Mouse (Mus musculus): Measurements from ENCODE around the gene Ptgis. TPM values are rescaled to one million over a fixed set of nuclear protein-coding genes. Genes with fewer than 3 reads are reported as not detected.
A peak's percentile ranks its signal among the peaks of the same experiment; 100 is the strongest.

The Ptgis gene
- polyA plus RNA-seq, 1 experiment from 2014 or later = 13.7 TPM

- H3K9me3 ChIP-seq = no peaks in the 10 kb centered on the region
- 77% methylated on average over 9 of the region's 9 CpGs for WGBS
- H3K27ac ChIP-seq (replicated peaks) = no peak overlapping the region
Observed at GRCm38 (mm10) chr2:167271121-167271521, 30.7 kb upstream of the Ptgis start.

GRCm38 (mm10) chr2:167270496-167270895 is 30.1 kb upstream of the Ptgis start:
- H3K27ac ChIP-seq (replicated peaks) = no peak overlapping the region
- no peak overlapping the region for H3K4me3 ChIP-seq
- 87% methylated on average over 3 of the region's 3 CpGs for WGBS
- H3K4me1 ChIP-seq = peaks cover under 1% of the 10 kb centered on the region; the same call in 1 of the 2 replicates
- no peak for DNase-seq (ENCODE audit: low spot score)
- no peaks in the 10 kb centered on the region for H3K9me3 ChIP-seq
- no peaks in the 10 kb centered on the region for H3K36me3 ChIP-seq (replicated peaks)
- no peaks in the 10 kb centered on the region for H3K27me3 ChIP-seq (replicated peaks; ENCODE audit: low read depth, poor library complexity, severe bottlenecking)

More at GRCm38 (mm10) chr2:167271121-167271521, 30.7 kb upstream of the Ptgis start:
- H3K36me3 ChIP-seq (replicated peaks) = no peaks in the 10 kb centered on the region
- no peak overlapping the region for H3K4me3 ChIP-seq
- H3K27me3 ChIP-seq (replicated peaks; ENCODE audit: low read depth, poor library complexity, severe bottlenecking) = 0 out of 2 replicates have a peak, but pooled peaks cover 5% of the 10 kb centered on the region
- no peaks in the 10 kb centered on the region for H3K4me1 ChIP-seq
- DNase-seq (ENCODE audit: low spot score) = no peak

GRCm38 (mm10) chr2:167268721-167269120 is 28.3 kb upstream of the Ptgis start:
- DNase-seq (ENCODE audit: low spot score) = no peak
- 98% methylated on average over 1 of the region's 1 CpGs for WGBS
- Histone ChIP-seq H3K9me3 (no peaks in the 10 kb centered on the region), H3K4me3 (no peak overlapping the region), H3K27me3 (replicated peaks; ENCODE audit: low read depth, poor library complexity, severe bottlenecking) (no peaks in the 10 kb centered on the region), H3K36me3 (replicated peaks) (no peaks in the 10 kb centered on the region), H3K4me1 (peaks cover 11% of the 10 kb centered on the region), H3K27ac (replicated peaks) (no peak overlapping the region)

GRCm38 (mm10) chr2:167268411-167268690 is 27.9 kb upstream of the Ptgis start:
- DNase-seq (ENCODE audit: low spot score) = no peak
- no peaks in the 10 kb centered on the region for H3K27me3 ChIP-seq (replicated peaks; ENCODE audit: low read depth, poor library complexity, severe bottlenecking)
- no peaks in the 10 kb centered on the region for H3K36me3 ChIP-seq (replicated peaks)
- WGBS = 92% methylated on average over 8 of the region's 8 CpGs
- no peaks in the 10 kb centered on the region for H3K9me3 ChIP-seq
- no peak overlapping the region for H3K4me3 ChIP-seq
- H3K27ac ChIP-seq (replicated peaks) = no peak overlapping the region
- peaks cover 11% of the 10 kb centered on the region for H3K4me1 ChIP-seq

- no peak for DNase-seq (ENCODE audit: low spot score)
- WGBS = 83% methylated on average over 14 of the region's 14 CpGs
- Histone ChIP-seq H3K4me3 (no peak overlapping the region), H3K9me3 (no peaks in the 10 kb centered on the region), H3K36me3 (replicated peaks) (no peaks in the 10 kb centered on the region), H3K27me3 (replicated peaks; ENCODE audit: low read depth, poor library complexity, severe bottlenecking) (no peaks in the 10 kb centered on the region), H3K27ac (replicated peaks) (no peak overlapping the region), H3K4me1 (peaks cover 11% of the 10 kb centered on the region)
Observed at GRCm38 (mm10) chr2:167267531-167268410, 27.4 kb upstream of the Ptgis start.

GRCm38 (mm10) chr2:167266231-167266630 is 25.8 kb upstream of the Ptgis start:
- H3K4me3 ChIP-seq = no peak overlapping the region
- no peaks in the 10 kb centered on the region for H3K36me3 ChIP-seq (replicated peaks)
- H3K4me1 ChIP-seq = peaks cover 14% of the 10 kb centered on the region
- 90% methylated on average over 10 of the region's 10 CpGs for whole genome bisulfite sequencing
- DNase-seq (ENCODE audit: low spot score) = no peak
- no peaks in the 10 kb centered on the region for H3K9me3 ChIP-seq
- no peaks in the 10 kb centered on the region for H3K27me3 ChIP-seq (replicated peaks; ENCODE audit: low read depth, poor library complexity, severe bottlenecking)
- no peak overlapping the region for H3K27ac ChIP-seq (replicated peaks)

- WGBS = 30% methylated on average over 5 of the region's 5 CpGs
- Histone ChIP-seq H3K4me3 (no peak overlapping the region), H3K9me3 (no peaks in the 10 kb centered on the region), H3K4me1 (peaks cover 14% of the 10 kb centered on the region), H3K36me3 (replicated peaks) (no peaks in the 10 kb centered on the region), H3K27ac (replicated peaks) (no peak overlapping the region), H3K27me3 (replicated peaks; ENCODE audit: low read depth, poor library complexity, severe bottlenecking) (no peaks in the 10 kb centered on the region)
- DNase-seq (ENCODE audit: low spot score) = no peak
Observed at GRCm38 (mm10) chr2:167265806-167266205, 25.4 kb upstream of the Ptgis start.

GRCm38 (mm10) chr2:167265021-167265420 is 24.6 kb upstream of the Ptgis start:
- DNase-seq (ENCODE audit: low spot score) = no peak
- Histone ChIP-seq H3K4me1 (peaks cover 14% of the 10 kb centered on the region), H3K36me3 (replicated peaks) (no peaks in the 10 kb centered on the region), H3K27ac (replicated peaks) (no peak overlapping the region), H3K4me3 (no peak overlapping the region), H3K9me3 (no peaks in the 10 kb centered on the region), H3K27me3 (replicated peaks; ENCODE audit: low read depth, poor library complexity, severe bottlenecking) (no peaks in the 10 kb centered on the region)
- WGBS = 89% methylated on average over 2 of the region's 2 CpGs

GRCm38 (mm10) chr2:167263931-167264330 is 23.5 kb upstream of the Ptgis start:
- H3K4me3 ChIP-seq = no peak overlapping the region
- H3K27me3 ChIP-seq (replicated peaks; ENCODE audit: low read depth, poor library complexity, severe bottlenecking) = no peaks in the 10 kb centered on the region
- no peaks in the 10 kb centered on the region for H3K36me3 ChIP-seq (replicated peaks)
- H3K27ac ChIP-seq (replicated peaks) = peak overlapping the region; percentile 30; the same call in 1 of the 2 replicates
- H3K9me3 ChIP-seq = no peaks in the 10 kb centered on the region
- H3K4me1 ChIP-seq = peaks cover 14% of the 10 kb centered on the region
- no peak for DNase-seq (ENCODE audit: low spot score)
- WGBS = 87% methylated on average over 11 of the region's 11 CpGs

GRCm38 (mm10) chr2:167263040-167263810 is 22.8 kb upstream of the Ptgis start:
- Histone ChIP-seq H3K4me1 (peaks cover 14% of the 10 kb centered on the region), H3K9me3 (no peaks in the 10 kb centered on the region), H3K27me3 (replicated peaks; ENCODE audit: low read depth, poor library complexity, severe bottlenecking) (no peaks in the 10 kb centered on the region), H3K27ac (replicated peaks) (no peak overlapping the region), H3K4me3 (no peak overlapping the region), H3K36me3 (replicated peaks) (no peaks in the 10 kb centered on the region)
- DNase-seq (ENCODE audit: low spot score) = no peak
- 88% methylated on average over 8 of the region's 8 CpGs for WGBS

- no peak overlapping the region for H3K4me3 ChIP-seq
- no peaks in the 10 kb centered on the region for H3K27me3 ChIP-seq (replicated peaks; ENCODE audit: low read depth, poor library complexity, severe bottlenecking)
- H3K27ac ChIP-seq (replicated peaks) = no peak overlapping the region
- peaks cover 14% of the 10 kb centered on the region for H3K4me1 ChIP-seq
- no peaks in the 10 kb centered on the region for H3K9me3 ChIP-seq
- no peaks in the 10 kb centered on the region for H3K36me3 ChIP-seq (replicated peaks)
- 93% methylated on average over 10 of the region's 10 CpGs for WGBS
- no peak for DNase-seq (ENCODE audit: low spot score)
Observed at GRCm38 (mm10) chr2:167262433-167262832, 22.0 kb upstream of the Ptgis start.

- no peaks in the 10 kb centered on the region for H3K36me3 ChIP-seq (replicated peaks)
- H3K27ac ChIP-seq (replicated peaks) = no peak overlapping the region
- no peaks in the 10 kb centered on the region for H3K27me3 ChIP-seq (replicated peaks; ENCODE audit: low read depth, poor library complexity, severe bottlenecking)
- H3K9me3 ChIP-seq = no peaks in the 10 kb centered on the region
- H3K4me3 ChIP-seq = no peak overlapping the region
- no peak for DNase-seq (ENCODE audit: low spot score)
- WGBS = 82% methylated on average over 4 of the region's 4 CpGs
- H3K4me1 ChIP-seq = peaks cover 18% of the 10 kb centered on the region
Observed at GRCm38 (mm10) chr2:167261106-167261505, 20.7 kb upstream of the Ptgis start.

GRCm38 (mm10) chr2:167257790-167258189 is 17.4 kb upstream of the Ptgis start:
- Histone ChIP-seq H3K4me1 (peaks cover 15% of the 10 kb centered on the region), H3K4me3 (no peak overlapping the region), H3K27ac (replicated peaks) (no peak overlapping the region), H3K27me3 (replicated peaks; ENCODE audit: low read depth, poor library complexity, severe bottlenecking) (no peaks in the 10 kb centered on the region), H3K9me3 (no peaks in the 10 kb centered on the region), H3K36me3 (replicated peaks) (no peaks in the 10 kb centered on the region)
- DNase-seq (ENCODE audit: low spot score) = no peak
- 49% methylated on average over 3 of the region's 3 CpGs for WGBS
